Mouse (Mus musculus): ENCODE results near the gene Spaca1.

GRCm38 (mm10) chr4:34069002-34069401 is 19.0 kb upstream of the Spaca1 start:
- TF ChIP-seq POLR2A (IDR thresholded peaks at IDR 0.05; ENCODE audit: low read depth, low read length) (no peak), CTCF (conservative IDR thresholded peaks at IDR 0.05; ENCODE audit: insufficient read depth, insufficient read length, low read depth, low read length) (no peak)

All from kidney, adult 2 months (tissue).